Mouse (Mus musculus): ENCODE results near the gene Olfr747. TPM values are rescaled to one million over a fixed set of nuclear protein-coding genes. Genes with fewer than 3 reads are reported as not detected.
"Not testable (repeated sequence)": the region's sequence is repeated elsewhere in the genome, so short reads cannot be mapped to it uniquely, and the experiment has no call there.

Olfr747 gene
- polyA plus RNA-seq (2014; fragmentation: Nextera tagmentation; extraction: Ambion mirVana), result not detected in 2 replicates

DNA sequence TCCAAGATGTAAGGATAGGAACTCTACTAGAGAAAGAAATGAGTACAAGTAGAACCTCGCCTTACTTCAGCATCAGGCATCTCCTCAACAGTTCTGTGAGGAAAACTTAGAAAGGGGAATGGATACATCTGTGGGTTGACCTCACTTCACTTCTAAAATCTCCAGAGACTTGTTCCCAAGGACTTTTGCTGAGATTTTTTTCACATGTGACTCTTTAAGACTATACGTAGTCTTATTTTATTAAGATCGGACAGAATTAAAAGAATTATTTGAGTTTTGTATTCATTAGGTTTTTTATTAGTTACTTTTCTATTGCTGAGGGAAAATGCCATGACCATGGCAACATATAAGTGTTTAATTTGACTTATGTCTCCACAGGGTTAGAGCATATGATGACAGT is at the start of gene Olfr747:
Gene Olfr747 (minus strand): TSS at position 101 of the 400 bp plus-strand sequence.
- Histone ChIP-seq H3K4me1 (ENCODE audit: control insufficient read depth, insufficient read depth, low read length) (no peaks in the 10 kb centered on the region), H3K27me3 (ENCODE audit: control insufficient read depth, insufficient read depth, low read length) (no peaks in the 10 kb centered on the region), H3K9ac (ENCODE audit: low read depth, low read length) (no peak within 1 kb of the TSS), H3K27ac (ENCODE audit: low read depth, low read length) (no peak within 1 kb of the TSS), H3K9me3 (replicated peaks; ENCODE audit: control insufficient read depth, low read length) (no peaks in the 10 kb centered on the region), H3K36me3 (ENCODE audit: control insufficient read depth, insufficient read depth, low read length) (no peaks in the 10 kb centered on the region), H3K4me3 (ENCODE audit: low read depth, low read length) (no peak within 1 kb of the TSS), H3K4me2 (no peak within 1 kb of the TSS)
- ATAC-seq (replicated peaks; ENCODE audit: insufficient number of reproducible peaks, low FRiP score, low TSS enrichment), result no peak
- WGBS (ENCODE audit: insufficient replicate concordance), result 79% methylated on average over 3 of the region's 3 CpGs

DNA sequence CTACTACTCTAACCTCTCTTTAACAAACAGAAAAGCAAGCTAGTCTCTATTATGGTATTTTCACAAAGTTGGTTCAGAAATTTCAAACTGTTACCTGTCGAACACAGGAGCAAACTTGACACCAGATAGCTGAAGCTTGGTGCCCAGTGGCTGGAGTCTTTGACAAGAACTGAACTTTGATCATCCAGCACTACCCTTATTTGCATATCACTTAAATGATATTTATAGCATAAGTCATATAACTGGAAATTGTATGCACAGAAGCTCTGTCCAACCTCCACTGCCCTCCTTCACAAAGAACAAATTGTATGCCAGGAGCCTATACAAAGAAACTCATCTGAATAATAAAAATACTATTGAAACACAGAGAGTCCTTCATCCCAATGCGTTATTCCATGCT is 48.6 kb upstream of the Olfr747 start:
- H3K27me3 ChIP-seq (ENCODE audit: control insufficient read depth, insufficient read depth, low read length), result no peaks in the 10 kb centered on the region
- H3K36me3 ChIP-seq (ENCODE audit: control insufficient read depth, insufficient read depth, low read length), result no peaks in the 10 kb centered on the region
- H3K4me3 ChIP-seq (ENCODE audit: low read depth, low read length), result no peak overlapping the region
- H3K4me1 ChIP-seq (ENCODE audit: control insufficient read depth, insufficient read depth, low read length), result no peaks in the 10 kb centered on the region
- H3K4me2 ChIP-seq, result no peak overlapping the region
- no peaks in the 10 kb centered on the region for H3K9me3 ChIP-seq (replicated peaks; ENCODE audit: control insufficient read depth, low read length)
- H3K9ac ChIP-seq (ENCODE audit: low read depth, low read length), result no peak overlapping the region
- H3K27ac ChIP-seq (ENCODE audit: low read depth, low read length), result no peak overlapping the region
- ATAC-seq (replicated peaks; ENCODE audit: insufficient number of reproducible peaks, low FRiP score, low TSS enrichment), result no peak
- 70% methylated on average over 2 of the region's 2 CpGs for WGBS (ENCODE audit: insufficient replicate concordance)

DNA sequence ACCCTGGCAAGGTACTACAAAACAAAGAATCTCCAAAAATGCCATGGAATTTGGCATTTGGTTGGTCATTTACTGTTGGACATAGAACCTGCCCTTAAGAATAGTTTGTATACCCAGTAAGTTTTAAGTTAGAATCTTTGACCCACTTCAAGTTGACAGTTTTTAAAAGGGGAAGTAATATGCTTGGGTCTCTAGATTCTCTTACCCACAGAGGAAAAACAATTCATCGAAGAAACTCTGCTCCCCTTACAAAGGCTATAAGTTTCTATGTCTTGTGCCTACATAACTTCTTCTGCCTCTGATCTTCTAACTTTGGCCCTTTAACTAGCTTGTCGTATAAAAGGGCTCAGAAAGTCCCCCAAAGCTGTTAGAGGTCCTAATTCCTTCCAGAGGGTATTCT is 47.3 kb upstream of the Olfr747 start:
- Histone ChIP-seq H3K36me3 (ENCODE audit: control insufficient read depth, insufficient read depth, low read length) (no peaks in the 10 kb centered on the region), H3K4me3 (ENCODE audit: low read depth, low read length) (no peak overlapping the region), H3K27ac (ENCODE audit: low read depth, low read length) (no peak overlapping the region), H3K27me3 (ENCODE audit: control insufficient read depth, insufficient read depth, low read length) (no peaks in the 10 kb centered on the region), H3K4me2 (no peak overlapping the region), H3K9me3 (replicated peaks; ENCODE audit: control insufficient read depth, low read length) (no peaks in the 10 kb centered on the region), H3K4me1 (ENCODE audit: control insufficient read depth, insufficient read depth, low read length) (no peaks in the 10 kb centered on the region), H3K9ac (ENCODE audit: low read depth, low read length) (no peak overlapping the region)
- 67% methylated on average over 2 of the region's 2 CpGs for WGBS (ENCODE audit: insufficient replicate concordance)
- no peak for ATAC-seq (replicated peaks; ENCODE audit: insufficient number of reproducible peaks, low FRiP score, low TSS enrichment)

DNA sequence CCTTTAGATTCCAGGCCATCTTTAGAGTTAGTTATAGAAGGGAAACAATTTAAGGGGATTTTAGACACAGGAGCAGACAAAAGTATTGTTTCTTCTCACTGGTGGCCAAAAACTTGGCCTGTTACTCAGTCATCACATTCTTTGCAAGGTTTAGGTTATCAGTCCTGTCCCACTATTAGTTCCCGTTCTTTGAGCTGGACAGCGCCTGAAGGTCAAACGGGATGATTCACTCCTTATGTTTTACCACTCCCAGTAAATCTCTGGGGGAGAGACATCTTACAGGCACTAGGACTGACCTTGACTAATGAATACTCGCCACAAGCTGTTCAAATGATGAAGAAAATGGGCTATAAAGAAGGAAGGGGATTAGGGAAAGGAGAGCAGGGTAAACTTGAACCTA is 29.4 kb upstream of the Olfr747 start:
- H3K27ac ChIP-seq (ENCODE audit: low read depth, low read length); H3K4me3 ChIP-seq (ENCODE audit: low read depth, low read length); H3K27me3 ChIP-seq (ENCODE audit: control insufficient read depth, insufficient read depth, low read length); H3K4me2 ChIP-seq; H3K9ac ChIP-seq (ENCODE audit: low read depth, low read length); H3K9me3 ChIP-seq (replicated peaks; ENCODE audit: control insufficient read depth, low read length); H3K4me1 ChIP-seq (ENCODE audit: control insufficient read depth, insufficient read depth, low read length); H3K36me3 ChIP-seq (ENCODE audit: control insufficient read depth, insufficient read depth, low read length); ATAC-seq (replicated peaks; ENCODE audit: insufficient number of reproducible peaks, low FRiP score, low TSS enrichment): not testable (repeated sequence)
- WGBS (ENCODE audit: insufficient replicate concordance), result 70% methylated on average over 3 of the region's 4 CpGs

DNA sequence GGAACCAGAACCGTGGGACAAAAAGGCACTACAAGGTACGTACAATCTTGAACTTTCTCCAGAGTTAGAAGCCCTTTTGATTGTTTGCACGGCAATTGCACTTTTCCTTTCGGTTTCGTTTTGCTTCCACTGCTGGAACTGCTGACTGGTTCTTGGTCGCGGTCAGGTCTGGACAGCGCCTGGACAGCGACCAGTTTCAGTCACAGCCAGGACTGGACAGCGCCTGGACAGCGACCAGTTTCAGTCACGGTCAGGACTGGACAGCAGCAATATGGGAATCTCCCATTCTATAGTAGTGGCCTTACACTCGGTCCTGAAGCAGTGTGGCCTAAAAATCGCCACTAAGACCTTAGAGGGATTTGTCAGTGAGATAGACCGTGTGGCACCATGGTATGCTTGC is 26.9 kb upstream of the Olfr747 start:
- H3K4me1 ChIP-seq (ENCODE audit: control insufficient read depth, insufficient read depth, low read length); H3K4me3 ChIP-seq (ENCODE audit: low read depth, low read length); ATAC-seq (replicated peaks; ENCODE audit: insufficient number of reproducible peaks, low FRiP score, low TSS enrichment); H3K9me3 ChIP-seq (replicated peaks; ENCODE audit: control insufficient read depth, low read length); H3K4me2 ChIP-seq; H3K27me3 ChIP-seq (ENCODE audit: control insufficient read depth, insufficient read depth, low read length); H3K36me3 ChIP-seq (ENCODE audit: control insufficient read depth, insufficient read depth, low read length); H3K27ac ChIP-seq (ENCODE audit: low read depth, low read length); H3K9ac ChIP-seq (ENCODE audit: low read depth, low read length): not testable (repeated sequence)
- 88% methylated on average over 15 of the region's 15 CpGs for WGBS (ENCODE audit: insufficient replicate concordance)

DNA sequence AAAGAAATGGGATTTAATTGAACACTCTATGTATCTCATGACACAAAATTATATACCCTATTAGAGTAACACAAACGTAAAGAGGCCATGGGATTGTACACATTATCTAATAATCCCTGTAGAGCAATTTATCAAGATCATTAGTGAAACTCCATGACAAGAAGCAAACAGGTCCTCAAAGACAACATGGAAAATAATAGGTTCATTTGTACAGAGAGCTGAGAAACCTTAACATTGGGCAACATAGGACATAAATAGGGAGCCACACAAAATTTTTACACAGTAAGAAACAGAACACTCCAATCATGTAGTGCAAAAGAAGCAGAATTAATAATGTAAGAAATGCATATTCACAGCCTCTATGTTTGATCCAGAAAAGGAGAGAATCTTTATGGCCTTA is 14.1 kb upstream of the Olfr747 start, which contains the start of gene Olfr748:
Gene Olfr748 (plus strand): TSS at position 301 of the 400 bp plus-strand sequence.
- H3K36me3 ChIP-seq (ENCODE audit: control insufficient read depth, insufficient read depth, low read length), result no peaks in the 10 kb centered on the region
- no peak within 1 kb of the TSS for H3K4me3 ChIP-seq (ENCODE audit: low read depth, low read length)
- no peaks in the 10 kb centered on the region for H3K9me3 ChIP-seq (replicated peaks; ENCODE audit: control insufficient read depth, low read length)
- H3K27ac ChIP-seq (ENCODE audit: low read depth, low read length), result no peak within 1 kb of the TSS
- no peaks in the 10 kb centered on the region for H3K27me3 ChIP-seq (ENCODE audit: control insufficient read depth, insufficient read depth, low read length)
- H3K4me1 ChIP-seq (ENCODE audit: control insufficient read depth, insufficient read depth, low read length), result no peaks in the 10 kb centered on the region
- no peak within 1 kb of the TSS for H3K4me2 ChIP-seq
- 62% methylated on average over 1 of the region's 1 CpGs for WGBS (ENCODE audit: insufficient replicate concordance)
- ATAC-seq (replicated peaks; ENCODE audit: insufficient number of reproducible peaks, low FRiP score, low TSS enrichment), result no peak
- no peak within 1 kb of the TSS for H3K9ac ChIP-seq (ENCODE audit: low read depth, low read length)

DNA sequence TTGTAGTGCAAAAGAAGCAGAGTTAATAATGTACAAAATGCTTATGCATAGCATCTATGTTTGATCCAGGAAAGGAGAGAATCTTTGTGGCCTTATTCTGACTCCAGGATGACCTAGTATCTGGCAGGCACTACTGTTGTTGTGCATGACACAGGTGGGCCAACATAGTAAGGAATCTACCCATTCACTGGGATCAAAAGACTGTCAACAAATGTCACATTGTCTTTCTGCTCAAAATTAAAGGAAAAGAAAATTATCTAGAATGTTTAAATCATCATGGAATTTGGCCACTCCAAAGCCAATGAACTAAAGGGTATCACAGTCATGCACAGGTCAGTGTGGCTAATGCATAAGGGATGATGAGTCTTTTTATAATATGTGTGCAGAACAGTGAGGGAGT is 46.2 kb downstream of the Olfr747 start, which contains the start of gene Olfr746:
Gene Olfr746 (plus strand): TSS at position 301 of the 400 bp plus-strand sequence.
- no peaks in the 10 kb centered on the region for H3K27me3 ChIP-seq (ENCODE audit: control insufficient read depth, insufficient read depth, low read length)
- no peak for ATAC-seq (replicated peaks; ENCODE audit: insufficient number of reproducible peaks, low FRiP score, low TSS enrichment)
- H3K36me3 ChIP-seq (ENCODE audit: control insufficient read depth, insufficient read depth, low read length), result no peaks in the 10 kb centered on the region

DNA sequence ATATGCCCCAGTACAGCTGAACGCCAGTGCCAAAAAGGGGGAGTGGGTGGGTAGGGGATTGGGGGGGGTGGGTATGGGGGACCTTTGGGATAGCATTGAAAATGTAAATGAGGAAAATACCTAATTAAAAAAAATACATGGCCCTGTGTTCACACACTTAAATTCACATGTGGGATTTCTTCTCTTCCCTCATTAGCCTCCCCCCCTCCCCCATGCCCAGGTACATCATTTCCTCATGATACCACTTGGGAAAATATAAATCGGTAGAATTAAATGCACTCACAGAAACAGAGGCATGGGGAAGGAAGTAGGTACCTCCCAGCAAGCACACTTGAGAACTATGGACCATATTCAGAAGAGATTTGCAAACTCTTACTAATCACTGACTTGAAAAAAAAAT is 53.9 kb downstream of the Olfr747 start, which contains the start of gene Olfr745:
Gene Olfr745 (plus strand): TSS at position 301 of the 400 bp plus-strand sequence.
- Histone ChIP-seq H3K36me3 (ENCODE audit: control insufficient read depth, insufficient read depth, low read length) (no peaks in the 10 kb centered on the region), H3K9me3 (replicated peaks; ENCODE audit: control insufficient read depth, low read length) (no peaks in the 10 kb centered on the region), H3K27ac (ENCODE audit: low read depth, low read length) (no peak within 1 kb of the TSS), H3K27me3 (ENCODE audit: control insufficient read depth, insufficient read depth, low read length) (no peaks in the 10 kb centered on the region), H3K9ac (ENCODE audit: low read depth, low read length) (no peak within 1 kb of the TSS), H3K4me3 (ENCODE audit: low read depth, low read length) (no peak within 1 kb of the TSS), H3K4me2 (no peak within 1 kb of the TSS), H3K4me1 (ENCODE audit: control insufficient read depth, insufficient read depth, low read length) (no peaks in the 10 kb centered on the region)
- WGBS (ENCODE audit: insufficient replicate concordance), result 82% methylated on average over 2 of the region's 2 CpGs
- ATAC-seq (replicated peaks; ENCODE audit: insufficient number of reproducible peaks, low FRiP score, low TSS enrichment), result no peak

More for the DNA sequence above, 46.2 kb downstream of the Olfr747 start, which contains the start of gene Olfr746:
- no peak within 1 kb of the TSS for H3K4me3 ChIP-seq (ENCODE audit: low read depth, low read length)
- no peak within 1 kb of the TSS for H3K27ac ChIP-seq (ENCODE audit: low read depth, low read length)
- no peaks in the 10 kb centered on the region for H3K4me1 ChIP-seq (ENCODE audit: control insufficient read depth, insufficient read depth, low read length)
- H3K4me2 ChIP-seq, result no peak within 1 kb of the TSS
- no peaks in the 10 kb centered on the region for H3K9me3 ChIP-seq (replicated peaks; ENCODE audit: control insufficient read depth, low read length)
- H3K9ac ChIP-seq (ENCODE audit: low read depth, low read length), result no peak within 1 kb of the TSS

Measured in heart, embryonic 11.5 days (tissue).